Mouse (Mus musculus) stomach, embryonic 16.5 days (tissue): Measurements from ENCODE around the gene Agtrap. TPM values are rescaled to one million over a fixed set of nuclear protein-coding genes. Genes with fewer than 3 reads are reported as not detected.

Source experiments
- ATAC-seq: fragments of 200-750 bp; cut with Nextera tagmentation; 2 replicates; pipeline ENCODE4 v1.8.0; 2017; ENCODE audit warnings: moderate number of reproducible peaks, moderate TSS enrichment; ENCODE audit not compliant: insufficient read depth, low FRiP score
- H3K27ac ChIP-seq: fragments of 300-500 bp; sonication (generic); 2 replicates; pipeline ENCODE4 v1.5.1; 2014; ENCODE audit warnings: low read length
- H3K27me3 ChIP-seq: fragments of 300-500 bp; sonication (generic); 2 replicates; pipeline ENCODE4 v1.6.1; 2014; ENCODE audit warnings: low read length, control low read depth, mixed read lengths; ENCODE audit not compliant: control insufficient read depth, insufficient read depth
- H3K36me3 ChIP-seq: fragments of 300-500 bp; sonication (generic); 2 replicates; pipeline ENCODE4 v1.6.1; 2014; ENCODE audit warnings: low read length; ENCODE audit not compliant: control insufficient read depth, insufficient read depth
- H3K4me1 ChIP-seq: fragments of 300-500 bp; sonication (generic); 2 replicates; pipeline ENCODE4 v1.6.1; 2014; ENCODE audit warnings: low read length, control low read depth, mixed read lengths; ENCODE audit not compliant: control insufficient read depth, insufficient read depth
- H3K4me2 ChIP-seq: fragments of 300-500 bp; sonication (generic); 2 replicates; pipeline ENCODE4 v1.6.1; 2014; ENCODE audit warnings: low read depth, low read length, mixed read lengths
- H3K4me3 ChIP-seq: fragments of 300-500 bp; sonication (generic); replicated peaks from 2 replicates; pipeline ENCODE4 v1.5.1; 2014; ENCODE audit warnings: mild to moderate bottlenecking, low read length
- H3K9ac ChIP-seq: fragments of 300-500 bp; sonication (generic); 2 replicates; pipeline ENCODE4 v1.6.1; 2014; ENCODE audit warnings: low read length
- H3K9me3 ChIP-seq: fragments of 300-500 bp; sonication (generic); replicated peaks from 2 replicates; pipeline ENCODE4 v1.6.1; 2016; ENCODE audit warnings: low read length, control low read depth; ENCODE audit not compliant: control insufficient read depth
- WGBS: fragments of 180-500 bp; shearing (Covaris S2); extraction: QIAGEN DNeasy Blood & Tissue Kit; methylation state at CpG from one replicate; pipeline ENCODE4 v1.1.7; 2014; 5-methylcytosine and 5-hydroxymethylcytosine counted together
- polyA plus RNA-seq: library from polyadenylated mRNA; unstranded; fragments of >200 nt; fragmentation: Nextera tagmentation; extraction: Ambion mirVana; gene quantifications from 2 replicates; pipeline ENCODE4 v1.2.1, GENCODE M21; 2015

Agtrap gene
- polyA plus RNA-seq = 16.5 and 16.9 TPM in 2 replicates

- Histone ChIP-seq H3K27ac (peak within 1 kb of the TSS; percentile 77), H3K9ac (peak within 1 kb of the TSS; percentile 92), H3K4me3 (peak within 1 kb of the TSS; percentile 92), H3K36me3 (no peaks in the 10 kb centered on the region), H3K4me2 (peak within 1 kb of the TSS; percentile 87), H3K9me3 (no peaks in the 10 kb centered on the region), H3K4me1 (peaks cover 39% of the 10 kb centered on the region), H3K27me3 (no peaks in the 10 kb centered on the region)
- 6% methylated on average over 34 of the region's 34 CpGs for WGBS
- ATAC-seq = peak; percentile 92
Observed at GRCm38 (mm10) chr4:148087907-148088527, at the start of gene Agtrap. Gene Agtrap (minus strand): TSS chr4:148088031.

GRCm38 (mm10) chr4:148137503-148137902, 49.7 kb upstream of the Agtrap start:
- H3K9me3 ChIP-seq = no peaks in the 10 kb centered on the region
- 67% methylated on average over 8 of the region's 8 CpGs for WGBS
- no peaks in the 10 kb centered on the region for H3K36me3 ChIP-seq
- no peak overlapping the region for H3K4me3 ChIP-seq
- no peak for ATAC-seq
- H3K9ac ChIP-seq = no peak overlapping the region
- no peak overlapping the region for H3K4me2 ChIP-seq
- no peak overlapping the region for H3K27ac ChIP-seq
- peaks cover 9% of the 10 kb centered on the region for H3K27me3 ChIP-seq
- peaks cover 10% of the 10 kb centered on the region; the same call in 1 of the 2 replicates for H3K4me1 ChIP-seq

- H3K4me3 ChIP-seq = no peak overlapping the region
- H3K27me3 ChIP-seq = peaks cover 26% of the 10 kb centered on the region
- no peak overlapping the region for H3K27ac ChIP-seq
- no peak for ATAC-seq
- no peak overlapping the region for H3K9ac ChIP-seq
- no peak overlapping the region for H3K4me2 ChIP-seq
- peaks cover 9% of the 10 kb centered on the region for H3K4me1 ChIP-seq
- H3K9me3 ChIP-seq = no peaks in the 10 kb centered on the region
- no peaks in the 10 kb centered on the region for H3K36me3 ChIP-seq
- 70% methylated on average over 8 of the region's 8 CpGs for WGBS
Observed at GRCm38 (mm10) chr4:148134988-148135387, 47.2 kb upstream of the Agtrap start.

- peak overlapping the region; percentile 66 for H3K4me3 ChIP-seq
- peaks cover 32% of the 10 kb centered on the region for H3K27me3 ChIP-seq
- no peak for ATAC-seq
Observed at GRCm38 (mm10) chr4:148131497-148132081, 43.8 kb upstream of the Agtrap start.

GRCm38 (mm10) chr4:148130561-148131413, 43.0 kb upstream of the Agtrap start, which contains the start of gene Draxin:
Gene Draxin (minus strand): TSS chr4:148130698.
- under 1% methylated on average over 80 of the region's 87 CpGs for WGBS
- peak; percentile 92 for ATAC-seq
- H3K27ac ChIP-seq = no peak within 1 kb of the TSS

More at GRCm38 (mm10) chr4:148131497-148132081, 43.8 kb upstream of the Agtrap start:
- H3K9me3 ChIP-seq = no peaks in the 10 kb centered on the region
- H3K27ac ChIP-seq = no peak overlapping the region
- no peaks in the 10 kb centered on the region for H3K36me3 ChIP-seq
- no peak overlapping the region; the same call in 1 of the 2 replicates for H3K9ac ChIP-seq
- WGBS = 1% methylated on average over 21 of the region's 21 CpGs
- peak overlapping the region; percentile 98 for H3K4me2 ChIP-seq
- H3K4me1 ChIP-seq = peaks cover 5% of the 10 kb centered on the region; the same call in 1 of the 2 replicates

GRCm38 (mm10) chr4:148130133-148130532, 42.3 kb upstream of the Agtrap start, which contains the start of gene Mad2l2:
Gene Mad2l2 (plus strand): TSS chr4:148130384.
- peaks cover 32% of the 10 kb centered on the region for H3K27me3 ChIP-seq
- H3K27ac ChIP-seq = no peak within 1 kb of the TSS
- no peak for ATAC-seq
- under 1% methylated on average over 18 of the region's 18 CpGs for WGBS
- no peaks in the 10 kb centered on the region for H3K9me3 ChIP-seq
- H3K9ac ChIP-seq = peak within 1 kb of the TSS; percentile 71
- peak within 1 kb of the TSS; percentile 66 for H3K4me3 ChIP-seq
- H3K36me3 ChIP-seq = no peaks in the 10 kb centered on the region
- peaks cover 5% of the 10 kb centered on the region; the same call in 1 of the 2 replicates for H3K4me1 ChIP-seq
- peak within 1 kb of the TSS; percentile 98 for H3K4me2 ChIP-seq

More at GRCm38 (mm10) chr4:148130561-148131413, 43.0 kb upstream of the Agtrap start, which contains the start of gene Draxin:
- Histone ChIP-seq H3K36me3 (no peaks in the 10 kb centered on the region), H3K4me1 (peaks cover 5% of the 10 kb centered on the region; the same call in 1 of the 2 replicates), H3K27me3 (peaks cover 32% of the 10 kb centered on the region), H3K9me3 (no peaks in the 10 kb centered on the region), H3K4me2 (peak within 1 kb of the TSS; percentile 98), H3K4me3 (peak within 1 kb of the TSS; percentile 66), H3K9ac (peak within 1 kb of the TSS; percentile 71)

- Histone ChIP-seq H3K9me3 (no peaks in the 10 kb centered on the region), H3K27me3 (peaks cover 32% of the 10 kb centered on the region), H3K9ac (no peak overlapping the region), H3K4me2 (no peak overlapping the region), H3K4me1 (peaks cover 5% of the 10 kb centered on the region; the same call in 1 of the 2 replicates), H3K4me3 (no peak overlapping the region), H3K36me3 (no peaks in the 10 kb centered on the region), H3K27ac (no peak overlapping the region)
- ATAC-seq = no peak
- WGBS = 55% methylated on average over 2 of the region's 2 CpGs
Observed at GRCm38 (mm10) chr4:148128672-148129071, 40.8 kb upstream of the Agtrap start.

- Histone ChIP-seq H3K4me2 (no peak overlapping the region), H3K36me3 (no peaks in the 10 kb centered on the region), H3K27ac (no peak overlapping the region), H3K4me3 (no peak overlapping the region), H3K9me3 (no peaks in the 10 kb centered on the region), H3K9ac (no peak overlapping the region), H3K4me1 (peaks cover 5% of the 10 kb centered on the region; the same call in 1 of the 2 replicates), H3K27me3 (peaks cover 32% of the 10 kb centered on the region)
- no peak for ATAC-seq
- WGBS = 35% methylated on average over 1 of the region's 1 CpGs
Observed at GRCm38 (mm10) chr4:148128241-148128640, 40.4 kb upstream of the Agtrap start.
